ENCODE assay signal across 8 mouse cellular contexts in genomic region chr15:97373203-97374084, GRCm38 (mm10).
A peak's percentile ranks its signal among the peaks of the same experiment; 100 is the strongest.
DNase-seq lines count a peak whose midpoint lies in the region; ATAC-seq lines count a peak whose summit lies in the region.

No protein-coding gene starts in this region.

- peak; percentile 8 to 14 for DNase-seq in right cerebral cortex, adult 2 months (ENCODE audit: low spot score in 2 of 2)
- no peak for DNase-seq in right cerebral cortex, adult 18-20 months
- DNase-seq in lung, postnatal 14 days: peak; percentile 46
- peak; percentile 34 to 62 for DNase-seq in spleen, postnatal 10 days (ENCODE audit: low spot score in 2 of 2)
- DNase-seq in left cerebral cortex, postnatal 14 days (ENCODE audit: low spot score in 2 of 2): no peak
- DNase-seq in gastrocnemius, adult 18-20 months (ENCODE audit: low spot score): no peak

- H3K9me3 ChIP-seq in forebrain, embryonic 16.5 days (ENCODE audit: control insufficient read depth, low read length): no peaks in the 10 kb centered on the region
- no peaks in the 10 kb centered on the region for H3K9me3 ChIP-seq in intestine, embryonic 16.5 days (ENCODE audit: control insufficient read depth, low read length)

- 18% methylated on average over 25 of the region's 25 CpGs for WGBS in forebrain, embryonic 16.5 days
- 24% methylated on average over 24 of the region's 25 CpGs for WGBS in intestine, embryonic 16.5 days

- H3K4me3 ChIP-seq in forebrain, embryonic 16.5 days (replicated peaks; ENCODE audit: low read length): peak overlapping the region; percentile 4; the same call in 1 of the 2 replicates
- peak overlapping the region; percentile 9; the same call in 1 of the 2 replicates for H3K4me3 ChIP-seq in intestine, embryonic 16.5 days (ENCODE audit: low read length)

- ATAC-seq in forebrain, embryonic 16.5 days: no peak
- ATAC-seq in intestine, embryonic 16.5 days: peak; percentile 60; the same call in 1 of the 2 replicates

- H3K27me3 ChIP-seq in forebrain, embryonic 16.5 days (replicated peaks; ENCODE audit: control insufficient read depth, insufficient read depth, low read length): no peaks in the 10 kb centered on the region
- H3K27me3 ChIP-seq in intestine, embryonic 16.5 days (replicated peaks; ENCODE audit: control insufficient read depth, insufficient read depth, low read length): no peaks in the 10 kb centered on the region

- intact Hi-C loops in left cerebral cortex, postnatal 14 days (cut with DNase I): no loop called here

- peak overlapping the region; percentile 36 for H3K4me2 ChIP-seq in forebrain, embryonic 16.5 days (ENCODE audit: low read length)
- peak overlapping the region; percentile 20; the same call in 1 of the 2 replicates for H3K4me2 ChIP-seq in intestine, embryonic 16.5 days (ENCODE audit: low read depth, low read length)

- no peak overlapping the region for H3K27ac ChIP-seq in forebrain, embryonic 16.5 days (ENCODE audit: low read length)
- H3K27ac ChIP-seq in intestine, embryonic 16.5 days (ENCODE audit: low read length): no peak overlapping the region

- H3K4me1 ChIP-seq in forebrain, embryonic 16.5 days (replicated peaks; ENCODE audit: control insufficient read depth, insufficient read depth, low read length): no peaks in the 10 kb centered on the region
- peaks cover 12% of the 10 kb centered on the region for H3K4me1 ChIP-seq in intestine, embryonic 16.5 days (ENCODE audit: control insufficient read depth, insufficient read depth, low read length)

- H3K36me3 ChIP-seq in forebrain, embryonic 16.5 days (ENCODE audit: control insufficient read depth, insufficient read depth): no peaks in the 10 kb centered on the region
- H3K36me3 ChIP-seq in intestine, embryonic 16.5 days (ENCODE audit: control insufficient read depth, insufficient read depth, low read length): no peaks in the 10 kb centered on the region

- H3K9ac ChIP-seq in forebrain, embryonic 16.5 days (replicated peaks; ENCODE audit: low read depth, low read length): peak overlapping the region; percentile 32; the same call in 1 of the 2 replicates
- peak overlapping the region; percentile 58 for H3K9ac ChIP-seq in intestine, embryonic 16.5 days (ENCODE audit: low read depth, low read length)

Comparison
In these comparisons a context has a peak if more than half of its experiments do, and no peak if none do; other contexts are left out.
1. DNase-seq: peak in right cerebral cortex, adult 2 months (2 of 2), lung, postnatal 14 days (single experiment) and spleen, postnatal 10 days (2 of 2); none in right cerebral cortex, adult 18-20 months (single experiment), left cerebral cortex, postnatal 14 days (0 of 2) and gastrocnemius, adult 18-20 months (single experiment).